Mouse (Mus musculus) hindbrain, embryonic 13.5 days (tissue): ENCODE measurements at regions not wholly inside any gene's neighbourhood (a gene's known extent, or its start where the extent isn't known, plus 50 kb on each side); places are given as distances from the start of the nearest gene placed in this dataset.

Source experiments
- ATAC-seq: fragments of 200-750 bp; cut with Nextera tagmentation; 2 replicates; pipeline ENCODE4 v1.8.0; 2017; ENCODE audit warnings: moderate TSS enrichment; ENCODE audit not compliant: low FRiP score
- H3K27ac ChIP-seq: fragments of 300-500 bp; sonication (generic); 2 replicates; pipeline ENCODE4 v1.5.1; 2015; ENCODE audit warnings: inconsistent platforms, mild to moderate bottlenecking, moderate library complexity
- H3K27me3 ChIP-seq: fragments of 300-500 bp; sonication (generic); 2 replicates; pipeline ENCODE4 v1.6.1; 2015; ENCODE audit warnings: mild to moderate bottlenecking, inconsistent platforms
- H3K36me3 ChIP-seq: fragments of 300-500 bp; sonication (generic); 2 replicates; pipeline ENCODE4 v1.6.1; 2015; ENCODE audit warnings: mild to moderate bottlenecking, inconsistent platforms
- H3K4me1 ChIP-seq: fragments of 300-500 bp; sonication (generic); replicated peaks from 2 replicates; pipeline ENCODE4 v1.6.1; 2015; ENCODE audit warnings: inconsistent platforms
- H3K4me2 ChIP-seq: fragments of 300-500 bp; sonication (generic); 2 replicates; pipeline ENCODE4 v1.6.1; 2015; ENCODE audit warnings: inconsistent platforms, mild to moderate bottlenecking, moderate library complexity
- H3K4me3 ChIP-seq: fragments of 300-500 bp; sonication (generic); 2 replicates; pipeline ENCODE4 v1.5.1; 2015; ENCODE audit warnings: mild to moderate bottlenecking, inconsistent platforms
- H3K9ac ChIP-seq: fragments of 300-500 bp; sonication (generic); 2 replicates; pipeline ENCODE4 v1.6.1; 2015; ENCODE audit warnings: mild to moderate bottlenecking, inconsistent platforms
- H3K9me3 ChIP-seq: fragments of 300-500 bp; sonication (generic); 2 replicates; pipeline ENCODE4 v1.6.1; 2016; ENCODE audit warnings: inconsistent platforms
- WGBS: fragments of 180-500 bp; shearing (Covaris S2); methylation state at CpG from one replicate; pipeline ENCODE4 v1.1.7; 2015; 5-methylcytosine and 5-hydroxymethylcytosine counted together

DNA sequence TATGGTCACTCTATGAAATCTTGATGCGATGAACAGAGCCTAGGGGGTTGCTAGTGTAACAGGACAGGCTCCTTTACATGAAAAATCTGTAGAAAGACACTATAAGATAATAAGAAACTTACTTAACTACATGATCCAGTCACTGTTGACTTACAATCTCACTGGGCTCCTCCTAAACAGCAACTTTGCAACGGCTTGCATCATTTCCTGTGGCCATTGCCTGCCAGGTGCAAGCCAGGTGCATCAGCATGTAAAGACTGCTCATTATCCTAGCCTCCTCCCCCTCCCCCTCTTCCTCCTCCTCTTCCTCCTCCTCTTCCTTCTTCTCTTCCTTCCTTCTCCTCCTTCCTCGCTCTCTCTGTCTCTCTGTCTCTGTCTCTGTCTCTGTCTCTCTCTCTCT, 352.5 kb downstream of the Nuak1 start:
- H3K9ac ChIP-seq, result no peak overlapping the region
- 0 out of 2 replicates have a peak, but pooled peaks cover 4% of the 10 kb centered on the region for H3K4me1 ChIP-seq
- no peak overlapping the region for H3K4me2 ChIP-seq
- no peak overlapping the region for H3K27ac ChIP-seq
- WGBS, result 92% methylated on average over 3 of the region's 3 CpGs
- H3K36me3 ChIP-seq, result no peaks in the 10 kb centered on the region
- no peaks in the 10 kb centered on the region for H3K27me3 ChIP-seq
- no peak for ATAC-seq
- H3K4me3 ChIP-seq, result no peak overlapping the region
- H3K9me3 ChIP-seq, result no peaks in the 10 kb centered on the region

DNA sequence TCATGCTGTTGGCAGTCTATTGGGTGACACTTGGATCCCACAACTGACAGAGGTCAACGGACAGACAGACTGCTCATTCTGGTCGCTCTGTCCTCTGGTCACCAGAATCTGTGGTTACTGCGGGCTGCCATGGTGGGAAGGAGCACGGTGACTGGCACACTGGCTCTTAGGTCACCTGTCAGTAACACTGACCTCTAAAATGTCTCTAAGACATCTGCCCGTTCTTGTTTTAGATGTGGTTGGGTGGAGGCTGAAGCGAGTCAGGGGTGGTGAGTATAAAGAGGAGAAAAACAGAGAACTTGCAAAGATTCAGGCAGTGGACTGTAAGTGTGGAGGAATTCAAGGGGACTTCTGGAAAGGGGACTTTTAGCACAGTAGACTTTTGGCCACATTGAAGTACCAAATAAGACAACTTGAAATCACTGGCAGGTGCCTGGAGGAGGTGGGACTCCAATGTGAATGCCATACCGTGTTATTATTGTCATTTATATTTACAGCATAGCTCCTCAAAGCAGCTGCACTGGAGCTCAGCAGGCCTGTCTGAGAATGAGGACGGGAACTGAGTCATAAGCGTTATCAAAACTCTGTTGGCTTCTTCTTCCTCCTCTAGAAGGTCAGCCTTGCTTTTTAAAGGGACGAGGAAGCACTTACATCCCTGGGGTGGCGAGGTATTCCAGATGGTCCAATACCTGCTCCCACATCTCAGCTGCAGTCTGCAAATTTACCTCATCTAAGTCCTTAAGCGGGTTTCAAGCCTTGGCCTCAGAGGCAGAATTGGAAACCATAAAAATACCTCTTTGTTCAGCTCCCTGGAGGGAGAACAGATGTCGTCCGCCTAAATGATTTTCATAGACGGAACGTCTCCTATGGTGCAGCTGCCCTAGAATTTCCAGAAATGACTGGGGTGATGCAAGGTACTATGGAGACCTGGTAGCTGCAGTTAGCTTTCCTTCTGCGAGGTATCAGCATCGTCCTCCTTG, 351.3 kb downstream of the Nuak1 start:
- Histone ChIP-seq H3K27ac (no peak overlapping the region), H3K27me3 (no peaks in the 10 kb centered on the region), H3K9ac (no peak overlapping the region), H3K4me1 (0 out of 2 replicates have a peak, but pooled peaks cover 4% of the 10 kb centered on the region), H3K4me3 (no peak overlapping the region), H3K9me3 (no peaks in the 10 kb centered on the region), H3K4me2 (no peak overlapping the region), H3K36me3 (no peaks in the 10 kb centered on the region)
- WGBS, result 81% methylated on average over 18 of the region's 18 CpGs
- ATAC-seq, result no peak

DNA sequence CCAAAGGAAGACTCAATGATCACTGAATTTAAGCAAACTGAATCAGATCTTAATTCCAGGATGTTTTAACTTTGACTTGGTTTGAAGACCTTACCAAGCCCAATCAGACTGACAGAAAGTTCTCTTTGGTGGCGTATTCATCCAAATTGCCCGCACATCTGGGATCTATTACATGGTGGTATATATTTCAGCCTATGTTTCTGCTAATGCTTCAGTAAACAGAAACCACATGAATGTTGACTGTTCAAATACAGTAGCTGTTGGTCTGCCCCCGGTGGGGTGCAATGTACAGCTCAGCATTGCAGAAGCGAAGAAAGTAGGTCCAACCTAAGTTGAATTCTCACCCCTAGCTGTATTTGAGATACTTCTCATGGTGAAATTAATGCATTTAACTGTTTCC, 346.5 kb downstream of the Nuak1 start:
- H3K4me2 ChIP-seq, result no peak overlapping the region
- 93% methylated on average over 4 of the region's 4 CpGs for WGBS

DNA sequence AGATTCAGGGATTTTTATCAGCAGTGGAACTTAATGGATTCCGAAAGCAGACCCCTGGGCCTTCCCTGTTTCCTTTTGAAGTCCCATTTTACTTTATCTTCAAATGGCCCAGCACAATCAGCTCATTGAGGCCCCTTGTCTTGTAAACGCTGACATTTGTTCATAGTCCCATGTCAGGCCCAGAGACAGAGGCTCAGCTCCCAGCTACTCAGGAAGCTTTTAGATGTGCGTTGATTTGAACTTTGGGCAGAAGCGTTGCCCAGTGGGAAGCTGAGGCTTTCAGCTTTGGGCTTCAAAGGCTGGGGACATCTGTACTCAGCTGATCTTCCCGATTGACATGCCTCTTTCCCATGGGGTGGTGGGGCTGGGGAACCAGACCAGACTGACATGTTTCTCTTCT, 343.2 kb downstream of the Nuak1 start:
- Histone ChIP-seq H3K4me2 (no peak overlapping the region), H3K27ac (no peak overlapping the region), H3K9me3 (no peaks in the 10 kb centered on the region), H3K27me3 (no peaks in the 10 kb centered on the region), H3K4me1 (peaks cover 3% of the 10 kb centered on the region; the same call in 1 of the 2 replicates), H3K36me3 (no peaks in the 10 kb centered on the region), H3K9ac (no peak overlapping the region), H3K4me3 (no peak overlapping the region)
- ATAC-seq, result no peak
- WGBS, result 27% methylated on average over 5 of the region's 5 CpGs

More for the DNA sequence above, 346.5 kb downstream of the Nuak1 start:
- Histone ChIP-seq H3K27ac (no peak overlapping the region), H3K9me3 (no peaks in the 10 kb centered on the region), H3K9ac (no peak overlapping the region), H3K4me1 (no peaks in the 10 kb centered on the region), H3K36me3 (no peaks in the 10 kb centered on the region), H3K4me3 (no peak overlapping the region), H3K27me3 (no peaks in the 10 kb centered on the region)
- ATAC-seq, result no peak

DNA sequence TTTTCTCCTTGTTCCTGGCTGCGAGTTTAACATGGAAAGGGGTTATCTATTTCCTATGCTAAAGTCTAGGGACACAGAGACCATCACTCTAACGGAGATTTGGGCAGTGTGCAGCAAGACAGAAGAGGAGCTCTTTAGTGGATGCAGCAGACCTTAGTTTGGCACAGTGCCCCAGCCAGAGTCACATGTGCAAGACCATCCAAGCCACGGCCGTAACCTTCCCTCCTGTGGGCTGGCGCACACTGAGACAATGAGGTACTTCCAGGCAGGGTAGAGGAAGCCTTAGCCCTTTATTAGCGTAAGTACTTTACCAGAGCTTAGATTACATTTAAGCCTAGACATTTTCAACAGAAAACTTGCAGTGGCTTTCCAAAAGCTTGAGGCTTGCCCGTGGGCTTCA, 336.4 kb downstream of the Nuak1 start:
- Histone ChIP-seq H3K36me3 (no peaks in the 10 kb centered on the region), H3K4me2 (no peak overlapping the region), H3K9ac (no peak overlapping the region), H3K4me1 (peaks cover 3% of the 10 kb centered on the region; the same call in 1 of the 2 replicates), H3K9me3 (no peaks in the 10 kb centered on the region), H3K27me3 (no peaks in the 10 kb centered on the region), H3K27ac (no peak overlapping the region), H3K4me3 (no peak overlapping the region)
- WGBS, result 78% methylated on average over 7 of the region's 7 CpGs
- no peak for ATAC-seq

DNA sequence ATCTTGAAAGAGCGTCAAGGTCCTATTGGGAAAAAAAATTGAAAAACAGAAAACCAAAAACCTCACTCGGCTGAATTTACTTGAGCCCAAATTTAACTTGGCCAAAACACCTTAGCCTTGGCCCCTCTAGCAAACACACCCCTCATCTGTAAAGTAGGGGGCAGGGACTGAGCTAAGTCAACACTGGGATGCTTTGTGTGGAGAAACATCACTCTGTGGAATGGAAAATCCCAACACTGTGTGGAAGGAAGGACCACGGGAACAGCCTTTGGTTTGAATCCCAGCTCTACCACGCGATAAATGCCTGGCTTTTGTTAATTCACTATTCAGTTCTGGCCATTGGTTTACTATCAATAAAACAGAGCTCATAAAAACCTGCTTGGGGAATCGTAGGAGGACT, 335.8 kb downstream of the Nuak1 start:
- no peaks in the 10 kb centered on the region for H3K9me3 ChIP-seq
- no peak for ATAC-seq
- WGBS, result 82% methylated on average over 6 of the region's 6 CpGs

DNA sequence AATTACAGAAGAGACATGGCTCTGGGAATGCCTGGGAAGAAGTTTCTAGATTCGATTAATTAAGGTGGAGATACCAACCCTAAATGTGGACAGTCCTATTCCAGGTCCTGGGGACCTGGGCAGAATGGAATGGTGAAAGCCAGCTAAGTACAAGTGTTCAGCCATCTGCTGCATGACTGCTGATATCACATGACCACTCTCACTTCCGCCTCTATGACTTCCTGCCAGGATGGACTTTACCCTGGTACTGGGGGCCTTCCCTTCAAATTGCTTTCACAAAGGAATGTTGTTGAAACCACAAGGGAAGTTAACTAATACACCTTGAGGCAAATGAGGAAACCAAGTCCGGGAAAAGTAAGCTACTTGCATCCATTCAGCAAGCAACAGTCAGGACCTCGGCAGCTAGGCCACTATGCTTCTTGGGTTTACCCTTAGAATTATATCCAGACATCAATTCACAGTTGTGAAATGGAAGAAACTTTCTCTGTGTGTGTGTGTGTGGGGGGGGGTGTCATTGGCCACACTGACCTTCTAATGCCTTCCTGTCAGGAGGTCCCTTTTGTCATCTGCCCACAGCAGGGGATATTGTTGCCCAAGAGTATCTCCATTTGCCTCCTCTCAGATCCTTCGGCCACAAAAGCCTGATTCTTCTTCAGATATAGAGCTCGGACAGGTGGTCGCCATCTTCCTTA, 330.6 kb downstream of the Nuak1 start:
- no peaks in the 10 kb centered on the region for H3K27me3 ChIP-seq
- H3K9me3 ChIP-seq, result no peaks in the 10 kb centered on the region
- H3K4me2 ChIP-seq, result no peak overlapping the region
- H3K36me3 ChIP-seq, result no peaks in the 10 kb centered on the region
- H3K9ac ChIP-seq, result no peak overlapping the region
- H3K27ac ChIP-seq, result no peak overlapping the region
- no peak for ATAC-seq
- 71% methylated on average over 7 of the region's 7 CpGs for WGBS
- H3K4me1 ChIP-seq, result peaks cover 6% of the 10 kb centered on the region; the same call in 1 of the 2 replicates
- no peak overlapping the region for H3K4me3 ChIP-seq

More for the DNA sequence above, 335.8 kb downstream of the Nuak1 start:
- no peak overlapping the region for H3K9ac ChIP-seq
- H3K4me3 ChIP-seq, result no peak overlapping the region
- H3K27ac ChIP-seq, result no peak overlapping the region
- no peak overlapping the region for H3K4me2 ChIP-seq
- peaks cover 3% of the 10 kb centered on the region; the same call in 1 of the 2 replicates for H3K4me1 ChIP-seq
- H3K27me3 ChIP-seq, result no peaks in the 10 kb centered on the region
- H3K36me3 ChIP-seq, result no peaks in the 10 kb centered on the region

DNA sequence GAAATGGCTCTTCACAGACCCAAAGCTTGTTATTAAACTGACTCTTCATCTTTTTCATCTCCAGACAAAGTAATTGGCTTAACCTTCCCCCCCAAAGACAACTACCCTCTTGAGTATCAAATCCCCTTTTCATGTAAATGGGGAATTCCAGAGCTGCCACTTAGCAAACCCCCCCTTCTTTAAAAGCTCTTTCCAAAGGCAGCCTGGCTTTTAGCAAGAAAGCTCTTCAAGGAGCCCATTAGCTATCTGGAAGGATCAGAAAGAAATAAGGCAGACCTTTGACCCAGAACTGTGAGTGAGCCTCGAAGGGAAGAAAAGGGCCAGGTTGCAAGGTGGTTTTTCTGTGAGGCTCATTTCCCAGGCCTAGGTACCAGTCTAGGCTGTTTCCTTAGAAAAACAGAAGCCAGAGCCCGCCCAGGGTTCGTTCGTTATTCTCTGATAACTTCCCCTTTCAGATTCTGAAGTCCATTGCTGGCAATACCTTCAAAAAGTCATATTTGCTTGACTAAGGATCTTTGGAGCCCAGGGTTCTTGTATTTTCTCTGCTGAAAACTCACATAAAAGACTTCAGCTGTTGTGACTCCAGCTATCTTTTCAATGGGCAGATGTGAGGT, 329.9 kb downstream of the Nuak1 start:
- no peak overlapping the region for H3K4me2 ChIP-seq
- no peak overlapping the region for H3K27ac ChIP-seq
- ATAC-seq, result no peak
- no peaks in the 10 kb centered on the region for H3K27me3 ChIP-seq
- 68% methylated on average over 4 of the region's 4 CpGs for WGBS
- H3K4me1 ChIP-seq, result peaks cover 6% of the 10 kb centered on the region; the same call in 1 of the 2 replicates
- no peak overlapping the region for H3K4me3 ChIP-seq
- H3K36me3 ChIP-seq, result no peaks in the 10 kb centered on the region
- no peak overlapping the region for H3K9ac ChIP-seq
- H3K9me3 ChIP-seq, result no peaks in the 10 kb centered on the region

DNA sequence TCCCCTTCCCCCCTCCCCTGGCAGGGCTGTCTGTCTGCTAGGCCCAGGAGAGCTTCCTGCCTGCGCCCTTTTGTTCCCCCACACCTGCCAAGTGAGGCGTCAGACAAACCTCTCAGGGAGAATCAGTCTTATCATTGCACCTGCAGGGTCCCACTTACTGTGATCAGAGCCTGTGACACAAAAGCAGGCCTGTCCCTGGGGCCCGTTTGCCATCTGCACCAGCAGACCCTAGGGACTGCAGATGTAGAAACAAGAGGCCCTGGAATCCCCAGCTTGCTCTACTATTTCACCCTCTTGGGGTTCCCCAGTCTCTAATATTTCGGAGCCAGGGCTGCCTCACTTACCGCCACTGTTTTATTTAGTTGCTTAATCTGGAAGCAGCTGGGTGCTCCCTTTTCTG, 328.9 kb downstream of the Nuak1 start:
- H3K9ac ChIP-seq, result no peak overlapping the region
- no peaks in the 10 kb centered on the region for H3K36me3 ChIP-seq
- no peak overlapping the region; the same call in 1 of the 2 replicates for H3K27ac ChIP-seq
- H3K9me3 ChIP-seq, result no peaks in the 10 kb centered on the region
- ATAC-seq, result no peak
- peaks cover 6% of the 10 kb centered on the region; the same call in 1 of the 2 replicates for H3K4me1 ChIP-seq
- WGBS, result 36% methylated on average over 5 of the region's 5 CpGs
- H3K4me3 ChIP-seq, result no peak overlapping the region
- H3K27me3 ChIP-seq, result no peaks in the 10 kb centered on the region
- no peak overlapping the region for H3K4me2 ChIP-seq

DNA sequence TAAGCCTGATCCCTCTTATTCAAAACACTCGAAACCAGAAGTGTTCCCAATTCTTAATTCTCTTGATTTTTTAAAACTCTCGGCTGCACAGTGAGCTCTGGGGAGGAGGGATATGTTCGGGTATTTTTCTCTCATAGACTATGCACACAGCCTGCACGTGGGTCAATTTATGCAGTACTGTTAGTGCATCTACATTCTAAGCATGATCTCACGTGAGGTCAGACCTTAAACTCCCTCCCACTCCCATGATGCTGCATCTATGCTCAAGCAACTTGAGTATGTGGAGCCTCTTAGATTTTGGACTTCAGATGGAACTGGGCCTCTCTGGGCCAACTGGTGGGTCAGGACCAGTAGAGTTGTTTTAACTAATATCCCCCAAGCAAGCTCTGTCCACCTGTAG, 328.5 kb downstream of the Nuak1 start:
- Histone ChIP-seq H3K27ac (no peak overlapping the region), H3K36me3 (no peaks in the 10 kb centered on the region), H3K9me3 (no peaks in the 10 kb centered on the region), H3K27me3 (no peaks in the 10 kb centered on the region), H3K4me3 (no peak overlapping the region), H3K4me1 (peaks cover 6% of the 10 kb centered on the region; the same call in 1 of the 2 replicates), H3K9ac (no peak overlapping the region), H3K4me2 (no peak overlapping the region)
- WGBS, result 65% methylated on average over 5 of the region's 5 CpGs
- no peak for ATAC-seq

DNA sequence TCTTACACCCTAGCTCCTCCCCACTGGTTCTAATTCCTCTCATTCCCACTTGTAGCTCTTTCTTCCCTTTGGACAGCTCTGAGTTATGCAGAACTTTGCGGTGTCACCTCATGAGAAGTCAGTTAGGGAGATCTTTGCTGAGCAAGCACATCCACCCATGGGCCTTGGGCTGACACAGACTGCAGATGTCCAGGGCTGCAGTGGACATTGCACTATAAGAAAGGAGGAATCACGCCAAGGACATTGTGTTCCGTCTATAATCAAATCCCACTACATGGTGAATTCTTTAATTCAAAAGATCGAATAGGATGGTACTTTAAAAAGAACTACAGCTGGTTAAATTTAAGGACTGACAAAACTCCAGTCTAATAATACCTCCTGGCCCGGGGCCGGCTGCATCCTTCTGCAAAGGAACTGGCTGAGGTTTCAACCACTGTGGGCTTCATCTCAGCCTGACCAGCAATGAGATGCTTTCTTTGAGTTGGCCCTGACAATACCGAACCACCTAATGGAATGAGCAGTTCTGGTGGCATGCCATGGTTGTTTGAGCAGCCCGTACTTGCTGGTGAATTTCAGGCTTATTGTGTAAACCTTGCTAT, 320.3 kb downstream of the Nuak1 start:
- Histone ChIP-seq H3K4me3 (no peak overlapping the region), H3K4me2 (no peak overlapping the region), H3K27ac (no peak overlapping the region), H3K36me3 (no peaks in the 10 kb centered on the region), H3K27me3 (no peaks in the 10 kb centered on the region), H3K9me3 (no peaks in the 10 kb centered on the region), H3K9ac (no peak overlapping the region), H3K4me1 (no peaks in the 10 kb centered on the region)
- ATAC-seq, result no peak
- 90% methylated on average over 8 of the region's 8 CpGs for WGBS
